Mouse (Mus musculus): Measurements from ENCODE around the gene Slc13a5.

- TF ChIP-seq GATA1 (IDR thresholded peaks at IDR 0.05; ENCODE audit: borderline replicate concordance, low read length) (no peak), FLI1 (IDR thresholded peaks at IDR 0.05; ENCODE audit: low read length) (no peak)
Observed at GRCm38 (mm10) chr11:72307461-72307860, 40.4 kb upstream of the Slc13a5 start.

Data from megakaryocyte, embryonic 14.5 days (primary cell).